Mouse (Mus musculus): ENCODE data around the gene Ankra2.
A peak's percentile ranks its signal among the peaks of the same experiment; 100 is the strongest.

The Ankra2 gene

DNA sequence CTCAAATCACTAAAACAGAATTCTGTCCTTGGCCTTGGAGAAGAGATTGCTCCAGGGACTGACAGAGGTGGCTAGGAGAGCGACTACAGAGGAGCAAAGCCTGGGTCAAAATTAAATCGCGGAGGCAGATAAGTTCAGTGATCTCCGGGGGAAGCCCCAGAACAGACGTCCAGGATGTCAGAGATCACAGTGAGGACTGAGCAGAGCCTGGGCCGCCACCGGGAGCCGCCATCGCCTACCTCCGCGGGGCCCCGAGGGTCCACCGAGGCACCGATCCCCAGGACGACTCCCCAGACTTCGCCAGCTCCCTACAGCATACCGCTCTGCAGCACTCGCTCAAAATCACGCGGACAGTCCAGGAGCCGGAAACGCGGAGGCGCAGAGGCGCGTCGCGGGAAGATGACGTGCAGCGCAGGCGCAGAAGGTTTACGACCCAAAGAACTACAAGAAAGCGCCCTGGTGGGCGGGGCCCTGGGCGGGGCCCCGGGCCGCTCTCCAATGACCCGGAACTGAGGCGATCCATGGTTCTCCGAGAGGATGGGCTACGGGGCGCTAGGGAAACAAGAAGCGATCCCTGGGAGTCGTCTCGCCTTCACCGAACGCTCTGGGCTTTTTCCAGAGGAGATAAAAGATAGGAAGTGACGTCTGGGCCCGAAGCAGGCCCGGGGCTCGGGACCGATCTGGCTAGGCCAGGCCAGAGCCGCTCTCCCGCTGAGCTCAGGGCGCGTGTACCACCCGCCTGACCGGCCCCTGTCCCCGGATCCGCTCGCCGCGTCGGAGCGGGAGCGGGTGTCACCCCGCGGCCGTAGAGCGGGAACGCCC is at the start of gene Ankra2, which contains the start of gene Utp15:
TSS of gene Ankra2 (plus strand) at position 439 of the 822 bp plus-strand sequence.
TSS of gene Utp15 (minus strand) at position 406 of the 822 bp plus-strand sequence.
- DNase-seq (ENCODE audit: low read depth, low spot score): peak; percentile 97

DNA sequence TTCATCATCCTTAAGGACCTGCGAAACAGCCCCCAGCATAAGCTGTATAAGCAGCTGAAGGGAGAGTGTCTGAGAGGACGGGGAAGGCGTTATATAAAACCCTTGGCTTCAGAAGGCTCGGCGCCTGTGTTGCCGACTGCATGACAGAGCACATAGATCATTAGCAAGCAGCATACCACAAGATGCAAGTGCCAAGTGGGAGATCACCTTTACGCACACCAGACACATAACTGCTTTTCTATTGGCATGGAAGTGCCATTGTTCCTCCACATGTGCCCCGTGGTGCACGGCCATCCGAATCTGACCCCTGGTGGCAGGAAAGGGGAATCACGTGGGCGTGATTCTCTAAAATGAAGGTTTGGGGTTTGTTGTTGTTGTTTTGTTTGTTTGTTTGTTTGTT is 40.0 kb upstream of the Ankra2 start:
- DNase-seq (ENCODE audit: low read depth, low spot score): no peak

DNA sequence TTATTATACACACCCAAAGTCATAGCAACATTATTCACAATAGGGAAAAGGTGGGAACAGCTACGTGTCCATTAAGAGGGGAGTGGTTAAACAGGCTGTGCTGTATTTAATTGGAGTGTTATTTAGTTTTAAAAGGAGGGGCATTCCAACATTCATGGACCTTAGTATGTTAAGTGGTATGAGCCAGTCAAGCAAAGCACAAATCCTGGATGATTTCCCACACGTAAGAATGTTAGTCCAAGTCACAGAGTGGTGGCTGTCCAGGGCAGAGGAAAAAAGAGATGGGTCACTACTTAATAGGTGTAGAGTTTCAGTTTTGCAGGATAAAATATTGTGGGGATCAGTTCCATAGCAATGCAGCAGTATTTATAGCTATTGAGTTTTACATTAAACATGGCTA is 36.6 kb upstream of the Ankra2 start:
- DNase-seq (ENCODE audit: low read depth, low spot score): no peak

DNA sequence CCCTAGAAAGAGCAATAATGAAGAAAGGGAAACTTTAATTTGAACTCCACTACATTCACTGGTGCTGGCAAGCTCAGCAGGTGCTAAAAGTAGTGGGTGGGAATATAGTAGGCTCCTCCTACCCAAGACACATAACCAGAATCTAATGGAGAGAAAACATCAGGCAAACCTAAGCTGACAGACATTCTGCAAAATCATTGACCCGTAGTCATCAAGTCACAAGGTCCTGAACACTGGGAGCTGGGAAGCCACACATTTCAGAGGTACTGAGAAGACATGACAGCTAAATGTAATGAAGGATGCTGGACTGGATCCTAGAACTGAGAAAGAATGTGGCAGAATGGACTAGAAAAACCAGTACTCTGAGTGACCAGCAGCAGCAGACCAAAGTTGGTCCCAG is 32.4 kb upstream of the Ankra2 start:
- DNase-seq (ENCODE audit: low read depth, low spot score): no peak

DNA sequence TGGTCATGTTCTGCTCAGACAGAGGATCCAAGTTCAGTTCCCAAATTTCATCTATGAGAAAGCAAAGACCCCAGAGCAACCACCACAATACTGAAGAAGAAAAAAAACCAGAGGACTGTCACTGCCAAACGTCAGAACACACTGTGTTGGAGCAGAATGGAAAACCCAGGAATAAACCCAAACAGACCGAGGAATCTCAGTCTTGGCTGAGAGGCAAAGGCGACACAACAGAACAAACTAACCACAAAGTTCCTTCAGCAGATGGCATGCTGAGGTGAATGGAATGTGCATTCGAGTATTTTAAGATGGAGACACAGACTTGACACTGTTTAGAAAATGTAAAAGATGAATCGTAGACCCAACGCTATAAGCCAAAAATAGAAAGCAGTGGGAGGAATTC is 27.4 kb upstream of the Ankra2 start:
- DNase-seq (ENCODE audit: low read depth, low spot score): no peak

DNA sequence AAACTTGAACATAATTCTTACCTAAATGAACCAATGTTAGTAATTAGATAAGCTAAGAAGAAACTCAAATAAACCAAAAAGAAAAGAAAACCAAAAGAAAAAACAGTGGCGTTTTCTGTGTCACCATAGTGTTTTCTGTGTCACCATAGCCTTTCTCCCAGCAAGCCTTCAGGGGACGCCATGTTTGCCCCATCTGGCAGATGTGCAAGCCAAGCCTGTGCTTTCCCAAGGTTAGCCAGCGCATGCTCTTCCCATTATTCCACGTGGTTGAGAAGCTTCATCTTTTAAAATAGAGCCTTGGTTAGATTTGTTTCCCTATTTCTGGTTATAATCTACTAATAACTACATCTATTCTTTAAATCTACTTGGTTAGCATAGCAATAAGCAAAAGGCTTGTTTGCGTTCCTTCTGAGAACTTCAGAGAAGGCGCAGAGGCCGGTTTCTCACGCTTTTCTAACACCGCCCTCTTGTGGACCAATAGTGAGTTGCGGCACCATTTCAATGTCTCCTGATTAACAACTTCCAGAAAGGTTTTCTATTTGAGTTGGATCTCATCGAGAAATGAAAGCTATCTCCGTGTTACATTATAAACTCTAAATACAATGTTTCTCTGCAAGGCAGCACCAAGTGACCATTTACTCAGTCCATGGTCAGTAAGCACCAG is 22.8 kb upstream of the Ankra2 start:
- no peak for DNase-seq (ENCODE audit: low read depth, low spot score)

DNA sequence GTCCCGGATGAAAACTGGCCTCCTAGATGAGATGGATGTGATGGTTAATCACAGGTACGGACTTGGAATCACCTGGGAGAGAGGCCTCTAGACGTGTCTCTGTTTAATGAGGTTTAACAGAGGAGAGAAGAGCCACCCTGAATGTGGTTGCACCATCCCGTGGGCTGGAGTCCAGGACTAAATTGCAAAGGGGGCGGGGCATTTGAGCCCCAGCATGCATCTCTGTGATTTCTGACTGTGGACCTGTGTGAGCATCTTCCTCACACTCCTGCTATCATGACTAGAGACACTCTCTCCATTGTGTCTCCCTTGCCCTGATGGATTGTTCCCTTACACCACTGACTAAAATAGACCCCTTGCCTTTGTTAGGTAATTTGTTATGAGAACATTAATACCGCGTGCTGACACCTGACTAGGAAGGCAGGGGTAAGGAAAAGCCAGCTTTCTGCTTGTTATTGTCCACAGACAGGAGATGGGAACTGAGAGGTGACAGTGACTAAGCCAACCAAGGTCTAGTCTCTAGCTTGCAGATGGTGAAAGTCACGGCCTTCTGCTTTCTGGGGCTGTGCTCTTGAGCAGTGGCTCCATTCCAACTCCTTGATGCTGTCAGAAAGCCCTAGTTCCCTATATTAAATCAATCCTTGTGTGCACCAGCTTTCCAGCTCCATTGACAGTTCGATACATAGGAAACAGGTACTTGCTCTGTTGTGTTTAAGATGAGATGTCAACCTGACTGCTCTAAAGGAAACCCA is 21.2 kb upstream of the Ankra2 start:
- no peak for DNase-seq (ENCODE audit: low read depth, low spot score)

DNA sequence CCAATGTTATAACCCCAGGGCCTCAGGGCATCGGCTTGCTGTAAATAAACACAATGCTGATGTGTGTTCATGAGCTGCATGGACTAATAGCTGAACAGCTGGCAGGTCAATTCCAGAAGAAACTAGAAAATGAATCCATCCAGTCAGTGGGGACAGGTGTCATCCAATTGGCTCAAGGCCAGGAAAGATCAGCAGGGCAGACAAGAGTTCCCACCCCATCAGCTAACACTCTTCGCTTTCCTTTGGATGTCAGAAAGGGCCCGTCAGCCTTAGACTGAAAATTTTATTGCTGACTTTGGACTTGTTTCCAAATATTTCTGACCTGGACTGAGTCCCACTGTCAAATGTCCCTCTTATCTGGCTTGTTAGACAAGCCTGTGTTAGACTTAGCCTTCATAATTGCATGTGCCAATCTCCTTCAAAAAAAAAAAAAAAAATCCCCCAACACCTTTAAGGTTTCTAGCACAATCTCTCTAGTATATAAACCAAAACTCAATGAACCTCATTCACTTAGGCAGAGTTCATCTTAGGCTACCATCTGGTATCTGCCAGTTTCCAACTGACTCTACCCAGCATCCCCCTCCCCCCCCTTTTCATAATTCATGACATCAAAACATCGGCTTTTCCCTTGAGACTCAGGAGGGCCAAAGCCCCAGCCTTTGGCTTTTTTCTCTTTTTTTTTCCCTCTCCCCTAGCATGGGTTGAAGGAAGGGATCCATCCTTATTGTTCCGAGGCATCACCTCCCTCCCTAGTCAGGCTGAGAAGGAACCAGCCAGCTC is 18.1 kb upstream of the Ankra2 start:
- DNase-seq (ENCODE audit: low read depth, low spot score): no peak

DNA sequence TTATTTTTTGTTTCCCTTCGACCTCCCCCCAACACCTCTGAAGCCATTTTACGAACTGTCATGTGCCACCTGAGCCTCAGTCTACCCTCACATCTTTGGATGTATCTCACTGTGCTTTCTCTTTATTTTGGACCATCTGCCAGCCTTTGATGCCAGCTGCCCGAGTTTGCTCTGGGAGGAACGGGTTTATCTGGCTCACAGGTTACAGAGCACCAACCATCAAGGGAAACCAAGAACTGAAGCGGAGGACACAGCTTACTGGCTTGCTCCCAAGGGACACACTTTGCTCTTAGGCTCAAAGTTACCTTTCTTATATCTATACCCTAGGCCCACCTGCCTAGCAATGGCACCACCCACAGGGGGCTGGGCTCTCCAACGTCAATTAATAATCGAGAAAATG is 17.5 kb upstream of the Ankra2 start:
- DNase-seq (ENCODE audit: low read depth, low spot score): no peak

DNA sequence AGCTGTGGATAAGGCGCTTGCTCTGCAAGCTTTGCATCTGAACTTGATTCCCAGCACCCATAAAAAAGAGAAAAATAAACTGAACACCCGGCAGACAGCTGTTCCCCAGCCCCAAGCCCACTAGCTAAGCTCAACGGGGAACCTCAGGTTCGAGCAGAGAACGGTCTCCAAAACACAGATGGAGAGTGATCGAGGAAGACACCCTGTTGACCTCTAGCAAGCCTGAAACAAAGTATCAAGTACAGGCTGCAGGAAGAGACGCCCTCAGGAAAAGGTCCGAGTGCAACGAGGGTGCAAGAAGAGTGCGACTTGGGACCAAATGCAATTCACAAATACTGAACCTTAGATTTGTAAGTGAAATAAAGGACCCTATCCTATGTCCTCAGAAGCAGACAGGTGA is 13.3 kb upstream of the Ankra2 start:
- no peak for DNase-seq (ENCODE audit: low read depth, low spot score)

DNA sequence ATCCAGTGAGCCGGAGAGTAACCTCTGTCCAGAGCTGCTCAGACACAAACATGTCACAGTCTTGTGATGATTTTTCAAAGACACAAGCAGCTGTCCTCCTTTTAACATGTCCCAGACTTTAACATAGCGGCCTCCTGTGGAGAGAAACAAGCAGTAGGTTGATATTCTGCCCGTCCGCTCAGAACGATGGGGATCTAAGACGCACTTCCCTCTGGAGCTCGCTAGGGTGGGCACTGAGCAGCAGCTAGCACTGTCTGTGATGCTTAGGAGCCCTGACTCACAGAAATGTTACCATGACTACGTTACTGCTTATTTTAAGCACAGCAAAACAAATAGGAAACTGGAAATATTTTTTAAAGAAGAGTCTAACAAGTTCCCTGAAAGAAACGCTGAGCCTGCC is 8.0 kb upstream of the Ankra2 start:
- DNase-seq (ENCODE audit: low read depth, low spot score): no peak

DNA sequence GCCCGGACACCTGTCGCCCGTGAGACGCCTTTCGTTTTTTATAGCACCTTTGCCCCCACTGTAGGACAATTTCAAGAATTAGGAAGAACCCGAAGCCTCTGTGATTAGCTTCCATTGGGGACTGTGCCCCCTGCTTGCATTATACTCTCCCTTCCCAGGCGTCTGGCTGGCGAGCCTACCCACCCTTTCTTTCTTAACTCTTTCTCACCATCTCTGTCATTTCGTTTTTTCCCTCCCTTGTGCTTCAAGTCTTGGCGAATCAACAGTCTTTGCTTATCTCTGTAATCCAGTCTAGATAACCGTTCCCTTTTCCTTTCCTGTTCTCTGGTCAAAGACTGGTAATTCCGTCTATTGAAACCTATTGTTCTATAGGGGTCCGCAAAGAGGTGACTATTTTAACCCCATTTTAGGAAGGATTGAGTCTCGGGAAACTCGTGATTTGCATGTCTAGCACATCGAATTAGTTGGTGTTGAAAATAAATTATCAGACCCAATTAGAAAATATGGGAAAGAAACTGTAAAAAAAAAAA is 649 bp downstream of the Ankra2 start:
- DNase-seq (ENCODE audit: low read depth, low spot score): no peak

DNA sequence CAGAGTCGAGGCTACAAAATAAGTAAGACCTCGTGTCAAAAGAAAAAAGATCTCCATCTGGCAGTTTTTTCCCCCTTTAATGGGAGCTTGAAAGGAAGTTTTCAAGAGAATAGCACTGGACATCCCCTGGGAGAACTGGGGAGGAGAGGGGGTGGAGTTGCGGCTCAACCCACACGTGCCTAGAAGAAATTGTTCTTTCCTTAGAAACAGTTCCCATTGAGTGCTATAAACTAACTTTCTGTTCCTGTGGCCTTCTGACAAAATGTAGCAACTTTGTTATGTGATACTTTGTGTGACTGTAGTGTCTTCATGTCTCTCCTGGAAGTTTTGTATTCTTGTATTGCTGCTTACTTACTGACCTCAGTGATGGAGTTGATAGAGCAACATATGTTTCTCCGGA is 1.2 kb downstream of the Ankra2 start:
- no peak for DNase-seq (ENCODE audit: low read depth, low spot score)

DNA sequence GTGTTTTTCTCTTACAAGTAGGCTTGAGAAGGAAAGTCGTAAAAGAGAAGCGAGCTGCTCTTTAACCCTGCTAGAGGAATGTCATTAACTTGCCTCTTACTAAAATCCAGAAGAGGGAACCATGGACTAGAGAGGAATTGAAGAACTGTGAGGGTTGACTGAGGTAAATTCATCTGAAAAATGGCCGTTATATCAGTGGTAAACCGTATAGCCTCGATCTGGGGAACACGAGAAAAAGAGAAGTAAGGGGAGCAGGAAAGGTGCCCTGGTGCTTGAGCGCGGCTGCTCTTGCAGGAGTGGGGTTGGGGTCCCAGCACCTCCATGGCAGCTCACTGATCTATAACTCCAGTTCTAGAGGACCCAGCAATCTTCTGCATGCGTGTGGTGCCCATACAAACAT is 11.1 kb downstream of the Ankra2 start:
- DNase-seq (ENCODE audit: low read depth, low spot score): no peak

DNA sequence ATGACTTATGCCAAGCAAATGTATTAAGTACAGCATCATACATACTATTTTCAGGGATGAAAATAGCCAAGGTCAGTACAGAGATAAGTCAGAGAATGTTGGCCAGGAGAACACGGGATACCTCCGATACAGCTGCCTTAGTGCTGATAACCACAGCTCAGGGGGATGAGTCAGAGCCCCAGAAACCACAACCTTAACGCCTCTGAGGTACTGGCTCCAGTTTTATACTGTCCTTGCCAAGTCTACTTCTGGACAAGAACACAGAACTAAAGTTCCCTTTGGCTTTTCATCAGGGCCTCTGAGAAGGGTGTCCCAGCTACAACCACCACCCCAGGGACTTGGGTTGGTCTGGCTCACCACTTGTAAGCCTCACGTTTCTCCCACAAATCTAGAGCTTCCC is 12.8 kb downstream of the Ankra2 start:
- DNase-seq (ENCODE audit: low read depth, low spot score): no peak

DNA sequence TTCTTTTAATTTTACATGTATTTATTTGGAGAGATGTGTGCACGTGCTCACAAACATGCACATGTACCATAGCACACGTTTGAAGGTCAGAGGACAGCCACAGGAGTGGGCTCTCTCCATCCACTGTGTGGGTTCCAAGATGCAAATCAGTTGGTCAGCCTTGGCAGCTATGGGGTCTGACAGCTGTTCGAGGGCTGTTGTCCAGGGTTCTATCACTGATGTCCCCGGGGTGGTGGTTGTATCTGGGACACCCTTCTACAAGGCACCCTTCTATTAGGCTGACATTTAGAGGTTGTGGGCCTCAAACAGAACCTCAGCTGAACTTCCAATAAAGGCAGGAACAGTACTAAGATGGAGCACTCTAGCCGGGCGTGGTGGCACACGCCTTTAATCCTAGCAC is 13.4 kb downstream of the Ankra2 start:
- DNase-seq (ENCODE audit: low read depth, low spot score): no peak

DNA sequence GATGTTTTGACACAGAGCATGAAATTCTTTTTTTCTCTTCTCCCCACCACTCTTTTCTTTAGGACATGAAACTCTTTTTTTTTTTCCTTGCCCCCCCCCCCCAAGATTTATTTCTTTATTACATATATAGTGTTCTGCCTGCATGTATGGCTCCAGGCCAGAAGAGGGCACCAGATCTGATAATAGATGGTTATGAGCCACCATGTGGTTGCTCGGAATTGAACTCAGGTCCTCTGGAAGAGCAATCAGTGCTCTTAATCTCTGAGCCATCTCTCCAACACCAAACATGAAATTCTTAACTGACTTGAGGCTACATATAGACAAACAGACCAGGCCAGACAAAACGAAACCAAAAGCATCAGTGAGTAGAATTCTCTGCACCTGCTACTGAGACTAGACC is 14.6 kb downstream of the Ankra2 start:
- no peak for DNase-seq (ENCODE audit: low read depth, low spot score)

DNA sequence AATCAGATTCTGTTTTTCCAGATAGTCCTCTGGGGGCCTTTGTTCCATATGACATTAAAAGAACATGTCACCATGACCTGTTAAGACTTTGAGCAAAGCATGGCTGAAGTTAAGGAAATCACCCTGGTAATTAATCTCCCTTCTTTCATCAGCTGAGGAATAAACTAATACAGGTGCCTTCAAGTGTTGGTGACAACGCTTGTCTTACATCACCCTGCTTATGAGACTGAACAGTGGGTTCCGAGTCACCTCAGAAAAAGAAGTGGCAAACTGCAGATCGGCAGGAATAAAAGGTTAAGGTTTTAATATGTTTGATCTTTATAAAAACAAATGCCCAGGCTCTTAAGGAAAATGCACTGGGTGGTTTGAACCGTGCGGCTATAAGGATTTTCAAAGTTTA is 16.8 kb downstream of the Ankra2 start, which contains the start of gene Gm21976:
TSS of gene Gm21976 (plus strand) at position 202 of the 400 bp plus-strand sequence.
- DNase-seq (ENCODE audit: low read depth, low spot score): no peak

DNA sequence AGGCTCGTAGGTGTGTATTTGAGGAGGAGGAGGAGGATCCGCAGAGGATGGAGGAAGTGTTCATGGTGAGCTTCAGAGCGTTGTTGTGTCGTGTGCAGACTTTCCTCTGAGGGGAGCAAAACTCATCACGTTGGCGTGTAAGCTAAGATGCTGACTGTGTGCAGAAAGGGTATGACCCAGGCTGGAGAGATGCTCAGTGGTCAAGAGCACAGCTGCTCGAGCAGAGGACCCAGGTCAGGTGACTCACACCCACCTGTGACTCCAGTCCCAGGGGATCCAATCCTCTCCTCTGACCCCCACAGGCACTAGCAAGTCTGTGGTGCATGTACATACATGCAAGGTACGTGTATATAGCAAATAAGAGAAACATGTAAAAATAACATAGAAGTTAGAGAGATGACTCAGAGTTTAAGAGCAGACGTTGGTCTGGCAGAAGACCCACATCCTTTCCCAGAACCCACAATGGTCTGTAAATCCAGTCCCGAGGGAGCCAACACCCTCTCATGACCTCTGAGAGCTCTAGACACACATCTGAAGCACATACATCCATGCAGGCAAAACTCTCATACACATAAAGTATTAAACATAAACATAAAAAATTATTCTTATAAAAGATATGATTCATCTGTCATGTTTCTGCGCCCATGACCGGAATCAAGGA is 18.2 kb downstream of the Ankra2 start:
- no peak for DNase-seq (ENCODE audit: low read depth, low spot score)

DNA sequence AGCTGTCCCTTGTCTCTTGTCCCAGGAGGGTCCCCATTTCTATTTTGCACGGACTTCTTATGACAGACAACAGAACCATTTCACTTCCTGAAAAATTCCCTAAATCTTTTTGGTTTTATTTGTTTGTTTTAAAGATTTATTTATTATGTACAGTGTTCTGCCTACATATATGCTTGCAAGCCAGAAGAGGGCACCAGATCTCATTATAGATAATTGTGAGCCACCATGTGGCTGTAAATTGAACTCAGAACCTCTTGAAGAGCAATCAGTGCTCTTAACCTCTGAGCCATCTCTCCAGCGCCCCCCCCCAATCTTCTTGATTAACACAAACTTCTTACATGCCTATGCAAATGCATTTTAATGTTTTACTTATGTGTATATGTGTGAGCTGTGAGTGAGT is 27.8 kb downstream of the Ankra2 start:
- DNase-seq (ENCODE audit: low read depth, low spot score): no peak

DNA sequence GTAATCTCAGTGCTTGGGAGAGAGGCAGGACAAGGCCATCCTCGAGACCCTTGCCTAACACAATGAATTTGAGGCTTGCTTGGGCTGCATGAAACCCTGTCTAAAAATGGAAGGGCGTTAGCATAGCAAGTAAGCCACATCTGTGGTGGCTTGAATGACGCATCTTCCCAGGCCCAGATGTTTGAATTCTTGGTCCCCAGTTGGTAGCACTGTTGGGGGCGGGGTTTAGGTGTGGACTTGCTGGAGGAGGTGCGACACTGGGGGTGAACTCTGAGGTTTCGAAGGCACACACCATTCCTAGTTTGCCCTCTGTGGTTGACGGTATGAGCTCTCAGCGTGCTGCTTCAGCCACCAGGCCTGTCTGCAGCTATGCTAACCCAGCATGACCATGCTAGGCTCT is 28.8 kb downstream of the Ankra2 start:
- DNase-seq (ENCODE audit: low read depth, low spot score): no peak
